Mouse (Mus musculus) spleen, adult 12 weeks (tissue): ENCODE data around the gene Xrcc5.

Experiments used
- DNase-seq: peaks from one replicate; pipeline ENCODE4 v3.0.0; 2022; ENCODE audit warnings: low spot score

Gene Xrcc5

DNA sequence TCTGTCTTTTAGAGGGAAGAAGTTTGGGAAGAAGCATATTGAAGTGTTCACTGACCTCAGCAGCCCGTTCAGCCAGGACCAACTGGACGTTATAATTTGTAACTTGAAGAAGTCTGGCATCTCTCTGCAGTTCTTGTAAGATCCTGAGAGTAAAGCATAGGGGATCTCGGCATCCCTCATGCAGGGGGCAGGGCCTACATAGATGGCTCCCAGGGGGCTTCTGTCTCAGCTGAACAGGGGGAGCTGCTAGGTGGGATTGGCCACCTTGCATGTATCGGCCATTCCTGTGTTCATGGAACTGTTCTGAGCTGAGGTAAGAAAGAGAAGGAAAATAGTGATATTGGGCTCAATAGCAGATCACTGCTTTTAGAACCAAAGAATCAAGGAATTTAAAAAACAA lies 8.2 kb downstream of the Xrcc5 start:
- no peak for DNase-seq

DNA sequence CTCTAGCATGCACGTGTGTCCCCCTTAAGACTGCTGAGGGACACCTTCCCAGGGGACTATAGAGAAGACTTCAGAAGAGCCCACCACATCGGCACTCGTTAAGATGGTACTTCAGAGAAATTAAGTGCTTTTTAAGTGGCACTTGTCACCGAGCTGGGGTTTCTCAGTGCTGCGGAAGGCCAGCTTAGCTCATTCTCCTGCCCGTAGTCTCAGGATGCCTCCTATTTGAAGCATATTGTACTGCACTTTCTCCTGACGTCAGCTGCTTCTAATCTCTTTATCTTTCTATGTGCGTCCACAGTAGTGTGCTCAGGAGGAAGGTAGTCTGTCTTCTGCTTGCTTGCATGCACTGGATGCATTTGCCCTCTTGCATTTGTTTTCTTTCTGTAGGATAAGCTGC lies 9.2 kb downstream of the Xrcc5 start:
- no peak for DNase-seq

GRCm38 (mm10) chr1:72316901-72317300 lies 9.7 kb downstream of the Xrcc5 start:
- DNase-seq, result no peak

GRCm38 (mm10) chr1:72320759-72321158 lies 13.5 kb downstream of the Xrcc5 start:
- no peak for DNase-seq

DNA sequence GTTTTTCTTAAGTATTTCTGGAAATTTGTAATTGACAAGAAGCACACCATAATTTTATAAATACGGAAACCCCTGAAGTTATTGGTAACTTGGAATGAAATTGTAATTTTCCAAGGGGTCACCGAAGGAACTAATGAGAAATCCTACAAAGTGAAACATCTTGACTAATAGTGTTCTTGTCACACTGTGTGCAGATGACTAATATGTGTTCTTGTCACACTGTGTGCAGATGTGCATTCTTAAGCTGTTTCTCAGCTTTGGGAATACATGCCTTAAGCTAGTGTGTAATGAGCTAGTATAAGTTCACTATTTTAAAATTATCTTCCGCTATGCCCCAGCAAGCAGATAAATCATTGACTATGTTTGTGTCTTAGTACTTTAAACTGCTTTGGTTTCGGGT lies 16.0 kb downstream of the Xrcc5 start:
- no peak for DNase-seq

- DNase-seq, result no peak
These were observed 19.1 kb downstream of the Xrcc5 start for GRCm38 (mm10) chr1:72326162-72326821.

DNA sequence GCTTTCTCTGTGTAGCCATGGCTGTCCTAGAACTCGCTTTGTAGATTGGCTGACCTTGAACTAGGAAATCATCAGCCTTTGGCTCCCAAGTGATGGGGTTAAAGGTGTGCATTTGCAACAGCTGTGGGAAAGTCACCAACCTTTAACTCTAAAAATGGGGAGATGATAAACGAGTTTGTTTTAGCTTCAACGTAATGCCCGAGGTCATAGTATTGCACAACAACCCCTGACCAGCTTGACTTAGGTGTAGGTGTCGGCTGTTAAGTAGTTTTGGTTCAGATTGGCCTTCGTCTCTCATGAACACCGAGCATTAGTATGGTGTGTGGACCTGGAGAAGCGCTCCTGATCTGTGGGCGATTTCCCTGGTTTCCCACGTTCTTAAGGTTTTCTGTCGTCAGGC lies 27.6 kb downstream of the Xrcc5 start:
- DNase-seq, result no peak

GRCm38 (mm10) chr1:72336780-72337179 lies 29.6 kb downstream of the Xrcc5 start:
- no peak for DNase-seq

DNA sequence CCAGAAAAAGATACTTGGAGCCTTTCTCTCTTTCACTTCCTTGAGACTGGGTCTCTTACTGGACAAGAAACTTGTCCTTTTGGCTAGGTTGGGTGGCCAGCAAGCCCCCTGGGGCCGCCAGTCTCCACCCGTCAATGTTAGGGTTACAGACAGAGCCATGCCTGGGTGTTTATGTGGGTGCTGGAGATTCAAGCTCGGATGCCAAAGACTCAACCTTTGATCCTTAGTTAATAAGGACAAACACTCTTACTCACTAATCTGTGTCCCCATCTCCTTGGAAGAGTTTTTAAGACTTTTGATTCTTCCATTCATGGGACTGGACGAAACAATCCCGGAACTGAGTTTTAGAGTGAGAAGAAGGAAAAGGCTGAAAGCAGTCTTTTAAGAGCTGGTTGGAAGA lies 31.1 kb downstream of the Xrcc5 start:
- no peak for DNase-seq

DNA sequence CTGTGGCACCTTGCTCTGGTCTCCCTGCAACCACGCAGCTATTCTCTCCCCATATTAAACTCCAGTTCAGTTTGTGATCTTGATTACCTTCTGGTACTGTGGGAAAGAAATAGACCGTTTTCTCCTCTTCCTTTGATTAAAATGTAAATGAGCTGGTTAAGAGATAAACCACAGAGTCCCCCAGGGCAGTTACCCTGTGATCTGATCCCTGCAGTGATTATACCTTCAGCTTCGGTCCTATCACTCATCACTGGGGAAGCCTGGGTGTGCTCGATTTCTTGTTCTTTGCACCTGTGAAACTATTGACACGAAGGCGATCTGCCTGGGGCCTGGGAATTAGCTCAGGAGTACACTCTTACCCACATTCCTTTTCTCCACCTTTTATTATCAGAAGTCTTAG lies 40.7 kb downstream of the Xrcc5 start:
- DNase-seq, result no peak

DNA sequence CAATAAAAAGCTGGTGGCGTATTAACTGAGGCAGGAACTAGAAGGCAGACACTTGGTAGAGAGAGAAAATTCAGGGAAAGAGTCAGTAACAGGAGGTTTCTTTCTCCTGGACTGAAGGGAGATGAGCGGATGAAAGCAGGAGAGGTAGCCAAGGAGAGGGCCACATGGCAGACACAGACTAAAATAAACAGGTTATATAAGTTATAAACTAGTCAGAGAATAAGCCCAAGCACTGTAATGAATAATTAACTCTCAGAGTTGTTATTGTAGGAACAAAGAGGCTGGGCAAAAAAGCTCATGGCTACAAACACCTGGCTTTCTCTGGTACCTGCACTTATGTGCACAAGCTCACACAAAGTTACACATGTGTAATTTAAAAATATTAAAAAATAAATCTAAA lies 47.6 kb downstream of the Xrcc5 start:
- no peak for DNase-seq

- DNase-seq, result no peak
These were observed 51.0 kb downstream of the Xrcc5 start for GRCm38 (mm10) chr1:72358216-72358615.

GRCm38 (mm10) chr1:72359462-72359861 lies 52.2 kb downstream of the Xrcc5 start:
- DNase-seq, result no peak

GRCm38 (mm10) chr1:72360809-72361208 lies 53.6 kb downstream of the Xrcc5 start:
- DNase-seq, result no peak

- DNase-seq, result no peak
These were observed 57.4 kb downstream of the Xrcc5 start for GRCm38 (mm10) chr1:72364661-72365060.

DNA sequence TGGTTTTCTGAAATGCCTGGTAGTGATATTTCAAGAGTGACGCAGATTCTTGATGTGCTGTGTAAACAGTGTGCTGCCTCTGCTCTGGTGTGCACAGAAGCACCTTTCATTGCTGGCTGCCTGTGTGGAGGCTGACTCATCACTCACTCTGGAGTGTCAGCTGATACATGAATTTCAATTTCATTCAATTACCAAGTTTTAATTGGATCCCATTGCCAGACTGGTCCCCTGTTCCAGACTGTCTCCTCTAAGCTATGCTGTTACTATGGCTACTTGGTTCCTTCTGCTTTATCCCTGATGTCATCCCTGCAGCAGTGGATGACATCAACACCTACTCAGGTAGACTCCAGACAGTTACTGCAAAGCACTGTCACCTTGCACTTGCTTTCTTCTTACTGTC lies 65.3 kb downstream of the Xrcc5 start:
- DNase-seq, result no peak

DNA sequence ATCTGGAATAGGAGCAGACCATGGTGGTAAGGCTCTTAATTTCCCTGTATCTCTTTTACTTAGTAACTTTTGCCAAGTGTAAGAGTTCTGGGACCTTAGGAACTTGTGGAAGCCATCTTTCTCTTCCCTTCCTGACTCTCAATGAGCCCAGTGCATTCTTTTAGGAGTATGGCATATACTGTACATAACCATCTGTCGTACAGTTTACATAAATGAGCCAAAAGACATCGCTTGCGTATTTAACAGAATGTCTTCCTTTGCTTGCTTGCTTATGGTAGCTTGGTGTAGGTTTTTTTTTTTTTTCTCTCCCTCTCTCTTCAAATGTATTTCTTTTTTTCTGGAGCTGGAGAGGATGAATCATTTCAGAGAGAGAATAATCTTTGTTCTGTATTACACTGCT lies 65.7 kb downstream of the Xrcc5 start:
- DNase-seq, result no peak

DNA sequence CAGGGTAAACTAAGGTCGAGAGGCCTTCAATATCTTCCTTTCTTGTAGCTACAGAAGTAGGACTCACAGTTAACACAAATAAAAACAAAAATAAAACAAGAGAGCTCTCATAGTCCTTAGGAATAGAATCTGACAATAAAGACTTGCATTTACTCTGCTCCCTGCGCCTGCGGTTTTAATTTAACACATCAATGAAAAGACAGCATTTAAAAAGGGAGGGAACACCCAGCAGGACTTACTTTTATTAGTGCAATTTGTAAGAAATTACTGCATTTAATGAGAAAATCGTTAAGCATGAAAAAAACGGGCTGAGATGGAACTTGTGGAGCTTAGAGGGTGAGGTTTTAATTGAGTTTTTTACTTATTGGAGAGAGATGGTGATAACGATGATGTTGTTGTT lies 66.4 kb downstream of the Xrcc5 start:
- no peak for DNase-seq

DNA sequence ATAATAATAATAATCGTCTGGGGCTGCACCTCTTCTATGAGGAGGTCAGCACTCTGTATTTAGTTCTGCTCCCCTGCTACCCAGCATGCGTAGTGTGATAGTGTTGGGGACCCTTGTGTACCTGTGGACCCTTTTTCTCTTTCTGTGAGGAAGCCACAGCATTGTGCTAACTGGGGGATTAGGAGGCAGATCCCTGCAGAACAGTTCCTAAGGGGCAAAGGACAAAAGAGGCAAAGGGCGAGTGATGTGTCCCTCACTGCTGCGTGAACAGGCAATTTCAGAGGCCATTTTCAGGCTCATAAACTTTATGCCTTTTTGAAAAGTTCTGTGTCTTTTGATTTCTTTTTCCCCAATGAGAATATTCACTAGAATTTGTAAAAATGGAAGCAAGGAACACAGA lies 66.8 kb downstream of the Xrcc5 start:
- no peak for DNase-seq

- no peak for DNase-seq
These were observed 70.9 kb downstream of the Xrcc5 start for GRCm38 (mm10) chr1:72378151-72378550.

- no peak for DNase-seq
These were observed 72.6 kb downstream of the Xrcc5 start for GRCm38 (mm10) chr1:72379752-72380353.

DNA sequence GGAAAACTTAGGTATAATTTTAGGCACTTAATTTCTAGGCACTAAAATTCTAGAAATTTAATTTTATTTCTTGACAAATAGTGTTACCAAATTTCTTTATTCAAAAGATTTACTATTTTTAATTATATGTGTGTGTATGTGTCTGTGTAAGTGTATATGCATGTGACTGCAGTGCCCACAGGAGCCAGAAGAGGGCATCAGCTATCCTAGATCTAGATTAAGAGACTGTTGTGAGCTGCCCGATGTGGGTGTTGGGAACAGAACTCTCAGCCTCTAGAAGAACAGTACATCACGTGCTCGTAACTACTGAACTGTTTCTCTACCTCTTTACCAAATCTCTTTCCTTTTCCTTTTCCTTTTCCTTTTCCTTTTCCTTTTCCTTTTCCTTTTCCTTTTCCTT lies 73.3 kb downstream of the Xrcc5 start:
- DNase-seq, result no peak

DNA sequence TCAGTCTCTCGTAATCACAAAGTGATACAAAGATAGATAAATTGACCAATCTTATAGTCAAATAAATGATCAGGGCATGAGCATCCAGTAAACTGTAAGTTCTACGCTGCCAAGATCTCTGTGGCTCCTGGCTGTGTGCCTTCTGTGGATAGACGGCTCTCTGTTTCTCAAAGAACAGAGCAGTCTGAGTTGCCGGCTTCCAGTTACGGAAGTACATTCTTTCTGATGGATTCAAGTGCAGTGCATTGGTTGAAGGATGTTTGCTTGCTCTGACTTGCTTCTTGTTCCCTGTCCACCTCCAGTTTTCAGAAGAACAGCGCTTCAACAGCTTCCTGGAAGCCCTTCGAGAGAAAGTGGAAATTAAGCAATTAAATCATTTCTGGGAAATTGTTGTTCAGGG lies 75.8 kb downstream of the Xrcc5 start:
- DNase-seq, result no peak

- no peak for DNase-seq
These were observed 76.4 kb downstream of the Xrcc5 start for GRCm38 (mm10) chr1:72383651-72384050.
